Mouse (Mus musculus): Measurements from ENCODE around the gene Malsu1. TPM values are rescaled to one million over a fixed set of nuclear protein-coding genes. Genes with fewer than 3 reads are reported as not detected.

Malsu1 gene
- polyA plus RNA-seq, 1 experiment, result 42.4 TPM

DNA sequence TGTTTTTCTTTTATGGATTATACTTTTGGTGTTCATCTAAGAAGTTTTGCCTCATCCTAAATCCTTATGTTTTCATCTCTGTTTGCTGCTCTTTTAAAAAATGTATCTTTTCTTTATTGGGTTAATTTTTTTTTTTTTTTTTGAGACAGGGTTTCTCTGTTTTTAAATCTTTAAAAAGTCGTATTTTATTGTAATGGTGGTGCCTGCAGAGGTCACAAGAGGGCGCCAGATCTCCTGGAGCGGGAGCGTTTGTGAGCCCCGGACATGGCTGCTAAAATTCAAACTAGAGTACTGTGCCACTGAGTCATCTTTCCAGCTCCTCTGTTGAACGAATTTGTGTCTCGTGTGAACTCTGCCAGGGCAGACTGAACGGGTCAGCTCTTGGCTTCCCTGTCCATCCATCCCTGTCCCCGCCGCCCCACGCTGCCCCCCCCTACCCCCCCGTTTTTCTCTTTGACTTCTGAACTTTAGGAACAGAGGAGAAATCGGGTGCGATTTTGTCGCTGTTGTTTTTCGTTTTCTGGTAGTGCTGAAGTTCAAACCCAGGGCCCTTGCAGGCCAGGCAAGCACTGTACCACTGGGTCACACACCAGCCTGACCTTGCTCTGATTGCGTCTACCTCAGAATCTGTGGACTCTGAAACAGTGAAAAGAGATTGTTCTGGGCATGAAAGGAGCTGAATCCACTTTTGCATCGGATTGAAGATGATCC lies 34.0 kb upstream of the Malsu1 start:
- no peaks in the 10 kb centered on the region for H3K36me3 ChIP-seq (replicated peaks; ENCODE audit: low read length)
- H3K27me3 ChIP-seq (replicated peaks), result peaks cover 53% of the 10 kb centered on the region
- peaks cover 25% of the 10 kb centered on the region for H3K4me1 ChIP-seq
- H3K4me3 ChIP-seq (replicated peaks), result peak overlapping the region; percentile 87
- H3K9me3 ChIP-seq, result no peaks in the 10 kb centered on the region
- TF ChIP-seq FLI1 (IDR thresholded peaks at IDR 0.05; ENCODE audit: low read length), result no peak

DNA sequence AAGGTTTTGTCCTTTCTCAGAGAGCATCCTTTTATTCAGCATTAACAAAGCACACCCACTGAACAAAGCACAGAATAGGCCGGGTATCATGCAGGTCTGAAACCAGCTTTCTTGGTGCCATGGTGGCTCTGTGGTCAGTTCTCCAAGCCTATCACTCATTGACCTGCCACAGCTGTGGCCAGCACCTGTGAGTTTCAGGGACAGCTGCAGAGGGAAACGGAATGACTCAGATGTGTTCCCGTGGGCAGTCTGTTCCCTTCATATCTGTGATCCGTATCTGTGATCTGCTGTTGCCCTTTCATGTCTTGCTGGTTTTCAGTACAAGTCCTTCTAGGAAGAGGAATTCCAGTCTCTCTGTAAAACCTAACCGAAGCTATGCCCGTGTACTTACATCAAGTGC lies 27.1 kb upstream of the Malsu1 start:
- no peaks in the 10 kb centered on the region for H3K9me3 ChIP-seq
- H3K27me3 ChIP-seq (replicated peaks), result peaks cover 35% of the 10 kb centered on the region
- no peaks in the 10 kb centered on the region for H3K36me3 ChIP-seq (replicated peaks; ENCODE audit: low read length)
- no peak for TF ChIP-seq FLI1 (IDR thresholded peaks at IDR 0.05; ENCODE audit: low read length)
- H3K4me3 ChIP-seq (replicated peaks), result no peak overlapping the region
- H3K4me1 ChIP-seq, result peaks cover 10% of the 10 kb centered on the region

DNA sequence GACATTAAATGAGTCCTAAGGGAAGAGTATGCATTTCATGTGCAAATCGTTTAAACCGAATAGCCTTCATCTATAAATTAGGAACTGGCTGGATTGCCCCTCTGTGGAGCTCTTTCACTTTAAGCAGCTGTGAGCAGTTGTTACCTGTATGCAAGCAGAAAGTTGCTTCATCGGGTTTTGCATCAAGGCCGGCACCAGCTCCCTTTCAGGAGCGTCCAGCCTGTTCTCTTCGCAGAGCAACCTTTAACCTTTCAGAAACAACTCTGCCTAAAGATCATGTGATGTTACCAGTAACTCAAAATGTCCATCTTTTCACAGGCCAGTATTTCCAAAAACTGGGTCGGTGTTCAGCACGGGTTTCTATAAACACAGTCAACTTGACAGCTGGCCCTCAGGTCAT lies 26.6 kb upstream of the Malsu1 start:
- TF ChIP-seq FLI1 (IDR thresholded peaks at IDR 0.05; ENCODE audit: low read length) (no peak), GATA1 (IDR thresholded peaks at IDR 0.05; ENCODE audit: borderline replicate concordance, low read length) (no peak)
- Histone ChIP-seq H3K27me3 (replicated peaks) (peaks cover 39% of the 10 kb centered on the region), H3K4me3 (replicated peaks) (no peak overlapping the region), H3K36me3 (replicated peaks; ENCODE audit: low read length) (no peaks in the 10 kb centered on the region), H3K9me3 (no peaks in the 10 kb centered on the region), H3K4me1 (peaks cover 14% of the 10 kb centered on the region)

DNA sequence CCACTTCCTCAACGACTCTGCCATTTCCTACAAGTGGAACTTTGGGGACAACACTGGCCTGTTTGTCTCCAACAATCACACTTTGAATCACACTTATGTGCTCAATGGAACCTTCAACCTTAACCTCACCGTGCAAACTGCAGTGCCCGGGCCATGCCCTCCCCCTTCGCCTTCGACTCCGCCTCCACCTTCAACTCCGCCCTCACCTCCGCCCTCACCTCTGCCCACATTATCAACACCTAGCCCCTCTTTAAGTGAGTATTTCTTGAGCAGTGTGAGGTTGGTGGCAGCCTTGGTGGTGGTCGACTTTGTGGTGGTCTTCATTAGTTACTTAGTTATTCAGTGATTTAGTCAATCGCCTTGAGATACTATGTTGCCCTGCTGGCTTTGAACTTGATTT lies 25.7 kb upstream of the Malsu1 start:
- H3K4me1 ChIP-seq, result peaks cover 18% of the 10 kb centered on the region
- no peaks in the 10 kb centered on the region for H3K9me3 ChIP-seq
- no peak overlapping the region for H3K4me3 ChIP-seq (replicated peaks)
- TF ChIP-seq GATA1 (IDR thresholded peaks at IDR 0.05; ENCODE audit: borderline replicate concordance, low read length) (no peak), FLI1 (IDR thresholded peaks at IDR 0.05; ENCODE audit: low read length) (no peak)
- H3K36me3 ChIP-seq (replicated peaks; ENCODE audit: low read length), result no peaks in the 10 kb centered on the region
- H3K27me3 ChIP-seq (replicated peaks), result peaks cover 41% of the 10 kb centered on the region

DNA sequence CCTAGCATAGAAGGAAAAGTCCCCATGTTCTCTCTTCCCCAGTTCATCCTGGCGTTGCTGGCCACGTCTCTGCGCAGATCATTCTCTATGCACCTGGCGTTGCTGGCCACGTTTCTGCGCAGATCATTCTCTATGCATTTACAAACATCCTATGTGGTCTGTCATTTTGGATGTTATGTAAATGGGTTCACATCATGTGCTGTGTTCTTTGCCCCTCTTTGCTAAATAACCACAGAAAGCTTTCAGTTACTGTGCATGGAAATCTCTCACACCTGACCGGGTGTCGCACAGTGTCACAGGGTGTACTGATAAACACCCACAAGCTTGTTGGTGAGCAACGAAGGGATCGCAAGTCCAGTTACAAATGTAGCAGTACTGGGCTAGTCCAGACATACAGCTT lies 25.2 kb upstream of the Malsu1 start:
- TF ChIP-seq FLI1 (IDR thresholded peaks at IDR 0.05; ENCODE audit: low read length) (no peak), GATA1 (IDR thresholded peaks at IDR 0.05; ENCODE audit: borderline replicate concordance, low read length) (no peak)

GRCm38 (mm10) chr6:49050677-49051410 lies 22.8 kb upstream of the Malsu1 start:
- H3K4me1 ChIP-seq, result peaks cover 16% of the 10 kb centered on the region
- H3K4me3 ChIP-seq (replicated peaks), result no peak overlapping the region
- H3K27me3 ChIP-seq (replicated peaks), result peaks cover 42% of the 10 kb centered on the region
- H3K36me3 ChIP-seq (replicated peaks; ENCODE audit: low read length), result no peaks in the 10 kb centered on the region
- H3K9me3 ChIP-seq, result peaks cover 4% of the 10 kb centered on the region; the same call in 1 of the 2 replicates
- no peak for TF ChIP-seq FLI1 (IDR thresholded peaks at IDR 0.05; ENCODE audit: low read length)
- TF ChIP-seq GATA1 (IDR thresholded peaks at IDR 0.05; ENCODE audit: borderline replicate concordance, low read length), result no peak

More for the DNA sequence above, 25.2 kb upstream of the Malsu1 start:
- Histone ChIP-seq H3K9me3 (no peaks in the 10 kb centered on the region), H3K36me3 (replicated peaks; ENCODE audit: low read length) (no peaks in the 10 kb centered on the region), H3K4me1 (peaks cover 20% of the 10 kb centered on the region), H3K27me3 (replicated peaks) (peaks cover 42% of the 10 kb centered on the region), H3K4me3 (replicated peaks) (no peak overlapping the region)

GRCm38 (mm10) chr6:49052191-49052590 lies 21.4 kb upstream of the Malsu1 start:
- Histone ChIP-seq H3K9me3 (peaks cover 4% of the 10 kb centered on the region; the same call in 1 of the 2 replicates), H3K27me3 (replicated peaks) (peaks cover 41% of the 10 kb centered on the region), H3K36me3 (replicated peaks; ENCODE audit: low read length) (no peaks in the 10 kb centered on the region), H3K4me1 (peaks cover 16% of the 10 kb centered on the region), H3K4me3 (replicated peaks) (no peak overlapping the region)
- TF ChIP-seq GATA1 (IDR thresholded peaks at IDR 0.05; ENCODE audit: borderline replicate concordance, low read length), result no peak
- TF ChIP-seq FLI1 (IDR thresholded peaks at IDR 0.05; ENCODE audit: low read length), result no peak

GRCm38 (mm10) chr6:49055256-49055733 lies 18.3 kb upstream of the Malsu1 start:
- no peak overlapping the region for H3K4me3 ChIP-seq (replicated peaks)
- H3K36me3 ChIP-seq (replicated peaks; ENCODE audit: low read length), result no peaks in the 10 kb centered on the region
- peaks cover 34% of the 10 kb centered on the region for H3K27me3 ChIP-seq (replicated peaks)
- H3K4me1 ChIP-seq, result peaks cover 20% of the 10 kb centered on the region
- TF ChIP-seq GATA1 (IDR thresholded peaks at IDR 0.05; ENCODE audit: borderline replicate concordance, low read length), result no peak
- no peak for TF ChIP-seq FLI1 (IDR thresholded peaks at IDR 0.05; ENCODE audit: low read length)
- peaks cover 4% of the 10 kb centered on the region; the same call in 1 of the 2 replicates for H3K9me3 ChIP-seq

GRCm38 (mm10) chr6:49056009-49056408 lies 17.6 kb upstream of the Malsu1 start:
- H3K9me3 ChIP-seq, result peaks cover 4% of the 10 kb centered on the region; the same call in 1 of the 2 replicates
- no peak overlapping the region for H3K4me3 ChIP-seq (replicated peaks)
- TF ChIP-seq FLI1 (IDR thresholded peaks at IDR 0.05; ENCODE audit: low read length), result no peak
- no peak for TF ChIP-seq GATA1 (IDR thresholded peaks at IDR 0.05; ENCODE audit: borderline replicate concordance, low read length)
- peaks cover 33% of the 10 kb centered on the region for H3K27me3 ChIP-seq (replicated peaks)
- H3K4me1 ChIP-seq, result peaks cover 15% of the 10 kb centered on the region; the same call in 1 of the 2 replicates
- no peaks in the 10 kb centered on the region for H3K36me3 ChIP-seq (replicated peaks; ENCODE audit: low read length)
